Mouse (Mus musculus): ENCODE data around the gene Tmed3. TPM values are rescaled to one million over a fixed set of nuclear protein-coding genes. Genes with fewer than 3 reads are reported as not detected.

Gene Tmed3
- polyA plus RNA-seq (2014; fragmentation: Nextera tagmentation; extraction: Ambion mirVana): 54.7 and 57.8 TPM in 2 replicates

GRCm38 (mm10) chr9:89704265-89705196 is at the start of gene Tmed3:
Gene Tmed3, minus strand, starts transcription at chr9:89705068.
- Histone ChIP-seq H3K36me3 (ENCODE audit: control insufficient read depth, insufficient read depth, low read length) (peaks cover 10% of the 10 kb centered on the region), H3K4me1 (ENCODE audit: control insufficient read depth, insufficient read depth, low read length) (peaks cover 6% of the 10 kb centered on the region; the same call in 1 of the 2 replicates), H3K9ac (ENCODE audit: low read length) (peak within 1 kb of the TSS; percentile 88), H3K4me3 (ENCODE audit: low read depth, low read length) (peak within 1 kb of the TSS; percentile 57), H3K4me2 (ENCODE audit: low read length) (peak within 1 kb of the TSS; percentile 92), H3K27me3 (replicated peaks; ENCODE audit: control insufficient read depth, insufficient read depth, low read length) (no peaks in the 10 kb centered on the region), H3K9me3 (replicated peaks; ENCODE audit: control insufficient read depth, low read length) (no peaks in the 10 kb centered on the region), H3K27ac (ENCODE audit: low read depth, low read length) (peak within 1 kb of the TSS; percentile 83)
- WGBS: 2% methylated on average over 52 of the region's 52 CpGs
- DNase-seq (ENCODE audit: low spot score): peak; percentile 97
- ATAC-seq: peak; percentile 100

- Histone ChIP-seq H3K4me1 (ENCODE audit: control insufficient read depth, insufficient read depth, low read length) (0 out of 2 replicates have a peak, but pooled peaks cover 2% of the 10 kb centered on the region), H3K9ac (ENCODE audit: low read length) (no peak overlapping the region), H3K4me3 (ENCODE audit: low read depth, low read length) (no peak overlapping the region), H3K36me3 (ENCODE audit: control insufficient read depth, insufficient read depth, low read length) (no peaks in the 10 kb centered on the region), H3K9me3 (replicated peaks; ENCODE audit: control insufficient read depth, low read length) (no peaks in the 10 kb centered on the region), H3K4me2 (ENCODE audit: low read length) (no peak overlapping the region), H3K27me3 (replicated peaks; ENCODE audit: control insufficient read depth, insufficient read depth, low read length) (peaks cover 13% of the 10 kb centered on the region; the same call in 1 of the 2 replicates), H3K27ac (ENCODE audit: low read depth, low read length) (no peak overlapping the region)
- DNase-seq (ENCODE audit: low spot score) (no peak), ATAC-seq (no peak)
Observed at GRCm38 (mm10) chr9:89740041-89740440, 35.2 kb upstream of the Tmed3 start.

DNA sequence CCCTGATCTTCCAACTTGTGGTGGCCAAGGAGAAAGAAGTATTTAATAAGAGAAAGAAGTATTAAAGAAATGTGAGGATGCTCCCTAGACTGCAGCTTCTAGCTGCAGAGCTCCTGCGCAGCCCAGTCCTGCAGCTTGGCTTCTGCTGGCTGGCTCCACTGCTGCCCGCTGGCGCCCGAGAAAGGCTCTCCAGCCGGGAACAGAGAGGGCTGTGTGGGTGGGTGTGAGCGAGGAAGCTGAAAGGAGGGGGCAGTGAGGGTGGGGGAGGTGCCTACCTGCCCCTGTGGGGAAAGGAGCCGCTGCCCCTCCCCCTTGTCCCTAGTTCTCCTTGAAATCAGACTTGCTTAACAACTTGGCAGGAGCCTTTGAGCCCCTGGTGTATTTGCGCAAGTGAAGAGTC is 33.4 kb upstream of the Tmed3 start, which contains the start of gene Ankrd34c:
Gene Ankrd34c, minus strand, starts transcription at position 181 of the 400 bp plus-strand sequence.
- no peak within 1 kb of the TSS for H3K27ac ChIP-seq (ENCODE audit: low read depth, low read length)
- 0 out of 2 replicates have a peak, but pooled peaks cover 2% of the 10 kb centered on the region for H3K4me1 ChIP-seq (ENCODE audit: control insufficient read depth, insufficient read depth, low read length)
- WGBS: 2% methylated on average over 8 of the region's 8 CpGs
- peaks cover 13% of the 10 kb centered on the region; the same call in 1 of the 2 replicates for H3K27me3 ChIP-seq (replicated peaks; ENCODE audit: control insufficient read depth, insufficient read depth, low read length)
- H3K4me3 ChIP-seq (ENCODE audit: low read depth, low read length): no peak within 1 kb of the TSS
- no peaks in the 10 kb centered on the region for H3K9me3 ChIP-seq (replicated peaks; ENCODE audit: control insufficient read depth, low read length)
- ATAC-seq (no peak), DNase-seq (ENCODE audit: low spot score) (no peak)
- H3K4me2 ChIP-seq (ENCODE audit: low read length): peak within 1 kb of the TSS; percentile 34
- H3K36me3 ChIP-seq (ENCODE audit: control insufficient read depth, insufficient read depth, low read length): no peaks in the 10 kb centered on the region
- no peak within 1 kb of the TSS for H3K9ac ChIP-seq (ENCODE audit: low read length)

GRCm38 (mm10) chr9:89737888-89738287 is 33.0 kb upstream of the Tmed3 start:
- Histone ChIP-seq H3K4me3 (ENCODE audit: low read depth, low read length) (no peak overlapping the region), H3K4me2 (ENCODE audit: low read length) (peak overlapping the region; percentile 34; the same call in 1 of the 2 replicates), H3K9ac (ENCODE audit: low read length) (no peak overlapping the region), H3K27me3 (replicated peaks; ENCODE audit: control insufficient read depth, insufficient read depth, low read length) (peaks cover 13% of the 10 kb centered on the region; the same call in 1 of the 2 replicates), H3K9me3 (replicated peaks; ENCODE audit: control insufficient read depth, low read length) (no peaks in the 10 kb centered on the region), H3K27ac (ENCODE audit: low read depth, low read length) (no peak overlapping the region), H3K4me1 (ENCODE audit: control insufficient read depth, insufficient read depth, low read length) (0 out of 2 replicates have a peak, but pooled peaks cover 2% of the 10 kb centered on the region), H3K36me3 (ENCODE audit: control insufficient read depth, insufficient read depth, low read length) (no peaks in the 10 kb centered on the region)
- ATAC-seq: no peak
- DNase-seq (ENCODE audit: low spot score): no peak
- WGBS: 5% methylated on average over 6 of the region's 6 CpGs

DNA sequence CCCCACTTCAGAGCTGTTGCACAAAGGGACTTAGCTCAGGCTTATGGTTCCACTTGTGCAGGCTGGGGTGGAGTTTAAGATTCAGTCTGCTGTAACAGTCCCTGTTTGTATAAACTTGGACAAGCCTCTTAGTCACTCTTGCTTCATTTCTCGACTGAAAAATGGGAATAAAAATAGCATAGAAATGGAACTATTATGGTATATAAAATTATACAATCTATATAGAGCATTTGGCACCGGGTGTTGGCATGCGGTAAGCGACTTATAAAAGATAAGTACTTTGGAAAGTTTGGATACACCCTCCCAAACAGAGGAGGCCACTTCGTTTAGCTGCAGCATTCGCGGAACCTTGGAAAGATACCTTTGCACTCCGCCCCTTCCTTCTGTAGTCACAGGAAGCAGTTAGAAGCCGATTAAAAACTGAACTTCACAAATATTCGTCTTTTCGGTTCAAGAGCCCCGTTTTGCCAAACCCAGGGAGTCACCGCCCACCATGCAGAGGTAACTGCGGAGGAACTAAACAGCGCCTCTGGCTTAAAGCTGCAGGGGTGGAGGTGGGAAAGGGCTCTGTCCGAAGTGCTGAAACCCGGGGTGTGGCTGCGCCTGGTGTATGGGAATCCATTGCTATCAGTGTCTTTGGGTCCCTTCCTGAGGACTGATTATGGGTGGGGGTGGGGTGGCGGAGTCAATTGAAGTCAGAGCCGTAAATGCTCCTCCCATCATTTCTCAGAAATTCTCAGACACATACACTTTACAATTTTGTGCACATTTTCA is 32.3 kb upstream of the Tmed3 start:
- Histone ChIP-seq H3K4me3 (ENCODE audit: low read depth, low read length) (no peak overlapping the region), H3K27me3 (replicated peaks; ENCODE audit: control insufficient read depth, insufficient read depth, low read length) (peaks cover 13% of the 10 kb centered on the region; the same call in 1 of the 2 replicates), H3K9ac (ENCODE audit: low read length) (no peak overlapping the region), H3K9me3 (replicated peaks; ENCODE audit: control insufficient read depth, low read length) (no peaks in the 10 kb centered on the region), H3K36me3 (ENCODE audit: control insufficient read depth, insufficient read depth, low read length) (no peaks in the 10 kb centered on the region), H3K4me2 (ENCODE audit: low read length) (peak overlapping the region; percentile 34), H3K4me1 (ENCODE audit: control insufficient read depth, insufficient read depth, low read length) (0 out of 2 replicates have a peak, but pooled peaks cover 2% of the 10 kb centered on the region), H3K27ac (ENCODE audit: low read depth, low read length) (no peak overlapping the region)
- DNase-seq (ENCODE audit: low spot score) (peak; percentile 31), ATAC-seq (peak; percentile 55; the same call in 1 of the 2 replicates)
- WGBS: 4% methylated on average over 20 of the region's 20 CpGs

GRCm38 (mm10) chr9:89706906-89707305 is 2.0 kb upstream of the Tmed3 start:
- Histone ChIP-seq H3K27ac (ENCODE audit: low read depth, low read length) (no peak overlapping the region), H3K27me3 (replicated peaks; ENCODE audit: control insufficient read depth, insufficient read depth, low read length) (no peaks in the 10 kb centered on the region), H3K4me1 (ENCODE audit: control insufficient read depth, insufficient read depth, low read length) (peaks cover 6% of the 10 kb centered on the region; the same call in 1 of the 2 replicates), H3K9me3 (replicated peaks; ENCODE audit: control insufficient read depth, low read length) (no peaks in the 10 kb centered on the region), H3K4me3 (ENCODE audit: low read depth, low read length) (no peak overlapping the region), H3K36me3 (ENCODE audit: control insufficient read depth, insufficient read depth, low read length) (no peaks in the 10 kb centered on the region), H3K4me2 (ENCODE audit: low read length) (no peak overlapping the region), H3K9ac (ENCODE audit: low read length) (no peak overlapping the region)
- 24% methylated on average over 4 of the region's 4 CpGs for WGBS
- DNase-seq (ENCODE audit: low spot score) (peak; percentile 51), ATAC-seq (no peak)

- 9% methylated on average over 10 of the region's 10 CpGs for WGBS
- Histone ChIP-seq H3K9me3 (replicated peaks; ENCODE audit: control insufficient read depth, low read length) (no peaks in the 10 kb centered on the region), H3K27ac (ENCODE audit: low read depth, low read length) (peak overlapping the region; percentile 83; the same call in 1 of the 2 replicates), H3K4me3 (ENCODE audit: low read depth, low read length) (peak overlapping the region; percentile 57), H3K4me1 (ENCODE audit: control insufficient read depth, insufficient read depth, low read length) (peaks cover 6% of the 10 kb centered on the region; the same call in 1 of the 2 replicates), H3K9ac (ENCODE audit: low read length) (peak overlapping the region; percentile 88), H3K4me2 (ENCODE audit: low read length) (peak overlapping the region; percentile 92), H3K36me3 (ENCODE audit: control insufficient read depth, insufficient read depth, low read length) (peaks cover 3% of the 10 kb centered on the region; the same call in 1 of the 2 replicates), H3K27me3 (replicated peaks; ENCODE audit: control insufficient read depth, insufficient read depth, low read length) (no peaks in the 10 kb centered on the region)
- no peak for ATAC-seq
- no peak for DNase-seq (ENCODE audit: low spot score)
Observed at GRCm38 (mm10) chr9:89705197-89705533, 297 bp upstream of the Tmed3 start.

DNA sequence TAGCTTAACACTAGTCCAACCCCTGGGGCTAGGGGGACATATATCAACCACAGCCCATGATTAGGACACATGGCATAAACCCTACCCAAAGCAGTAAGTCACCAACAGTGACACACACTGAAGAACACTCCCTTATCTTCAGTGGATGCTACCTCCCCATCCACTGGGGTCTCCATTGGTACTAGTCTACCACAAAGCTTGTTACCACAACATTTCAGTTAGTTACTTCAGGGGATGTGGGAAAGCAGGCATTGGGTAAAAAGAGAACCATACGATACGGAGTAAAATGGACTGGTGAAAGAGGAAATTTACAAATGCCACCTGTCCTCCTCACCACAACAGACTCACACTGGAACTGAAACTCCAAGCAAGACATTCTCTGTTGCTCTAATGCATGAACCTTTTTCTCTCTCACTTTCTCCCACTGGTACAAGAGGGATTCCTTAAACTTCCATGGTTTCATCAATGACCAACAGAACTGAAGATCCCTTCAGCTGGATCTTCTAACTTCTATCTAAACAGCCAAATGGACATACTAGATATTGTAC is 3.9 kb downstream of the Tmed3 start:
- H3K27ac ChIP-seq (ENCODE audit: low read depth, low read length): no peak overlapping the region
- H3K4me1 ChIP-seq (ENCODE audit: control insufficient read depth, insufficient read depth, low read length): peaks cover 6% of the 10 kb centered on the region; the same call in 1 of the 2 replicates
- H3K4me3 ChIP-seq (ENCODE audit: low read depth, low read length): no peak overlapping the region
- H3K36me3 ChIP-seq (ENCODE audit: control insufficient read depth, insufficient read depth, low read length): peaks cover 14% of the 10 kb centered on the region
- H3K9ac ChIP-seq (ENCODE audit: low read length): no peak overlapping the region
- ATAC-seq (no peak), DNase-seq (ENCODE audit: low spot score) (no peak)
- H3K9me3 ChIP-seq (replicated peaks; ENCODE audit: control insufficient read depth, low read length): no peaks in the 10 kb centered on the region
- WGBS: 95% methylated on average over 2 of the region's 2 CpGs
- no peaks in the 10 kb centered on the region for H3K27me3 ChIP-seq (replicated peaks; ENCODE audit: control insufficient read depth, insufficient read depth, low read length)
- no peak overlapping the region for H3K4me2 ChIP-seq (ENCODE audit: low read length)

Data from forebrain, embryonic 14.5 days (tissue).